Mouse (Mus musculus) liver, adult 2 months (tissue): ENCODE data around the gene Strn4.

ENCODE experiments used
- CTCF ChIP-seq: fragments of 200-500 bp; IDR thresholded peaks from 2 replicates; pipeline ENCODE4 v1.5.1; 2011; ENCODE audit warnings: low read depth, low read length, control low read depth
- POLR2A ChIP-seq: fragments of 200-500 bp; IDR thresholded peaks from 2 replicates; pipeline ENCODE4 v1.6.1; 2011; ENCODE audit warnings: low read length, control low read depth; ENCODE audit not compliant: insufficient read depth; ENCODE audit errors: extremely low read depth

- TF ChIP-seq CTCF (peak; percentile 89), POLR2A (no peak)
These were observed 6.0 kb upstream of the Strn4 start for GRCm38 (mm10) chr7:16809739-16810138.
